10 mouse cellular contexts compared by ENCODE assay signal in genomic region chr17:5813863-5814640, GRCm38 (mm10). TPM values are rescaled to one million over a fixed set of nuclear protein-coding genes. Genes with fewer than 3 reads are reported as not detected.
DNase-seq lines count a peak whose midpoint lies in the region; ATAC-seq and TF ChIP-seq lines count a peak whose summit lies in the region.
"Had no signal": no experiment of that assay in that cellular context is flagged by ENCODE, and none has a peak within 500 bp of the region (broad histone marks: within the 10 kb centered on the region; RNA-seq: fewer than 3 reads in every experiment).

No protein-coding gene starts in this region.

- WGBS in intestine, embryonic 15.5 days: 41% methylated on average over 8 of the region's 8 CpGs
- 41% methylated on average over 8 of the region's 8 CpGs for WGBS in intestine, postnatal 0 days

- TF ChIP-seq RAD21 in MEL (IDR thresholded peaks at IDR 0.05; ENCODE audit: low read depth, low read length): no peak

- peak; percentile 18 to 73; a peak in 3 of 4 replicates for TF ChIP-seq EP300 in MEL (IDR thresholded peaks at IDR 0.05; ENCODE audit: low read depth in 1 of 2, low read length in 2 of 2)

- no peak overlapping the region for H3K4me2 ChIP-seq in intestine, embryonic 15.5 days (replicated peaks)
- no peak overlapping the region for H3K4me2 ChIP-seq in intestine, postnatal 0 days (replicated peaks; ENCODE audit: low read depth)
- H3K4me2 ChIP-seq: midbrain, embryonic 13.5 days had no signal

- no peaks in the 10 kb centered on the region for H3K4me1 ChIP-seq in intestine, embryonic 15.5 days (replicated peaks)
- H3K4me1 ChIP-seq in intestine, postnatal 0 days (replicated peaks; ENCODE audit: control insufficient read depth, insufficient read depth, low read length): no peaks in the 10 kb centered on the region
- H3K4me1 ChIP-seq in MEL (ENCODE audit: control insufficient read depth in 1 of 2, insufficient read depth in 2 of 2, low read length in 2 of 2): peaks cover 5 to 16% of the 10 kb centered on the region in 2 experiments
- H3K4me1 ChIP-seq: midbrain, embryonic 13.5 days had no signal

- 0 out of 2 replicates have a peak, but pooled peaks have one; percentile 28 for ATAC-seq in intestine, embryonic 15.5 days
- no peak for ATAC-seq in intestine, postnatal 0 days
- ATAC-seq in granulocyte monocyte progenitor cell, adult 5-6 weeks (replicated peaks; ENCODE audit: poor library complexity, severe bottlenecking): peak; percentile 51
- ATAC-seq: midbrain, embryonic 13.5 days had no signal

- peak; percentile 94 for DNase-seq in 3T3-L1 (ENCODE audit: low read depth, low spot score)
- DNase-seq in MEL (ENCODE audit: low read depth, low spot score): peak; percentile 92
- no peak for DNase-seq in neural tube, embryonic 10.5 days (ENCODE audit: extremely low spot score, low spot score)
- no peak for DNase-seq in frontal cortex, postnatal 36 days (ENCODE audit: low spot score in 2 of 2)
- DNase-seq in embryo, embryonic 10.5 days (ENCODE audit: low spot score): no peak

- no peak for TF ChIP-seq CTCF in intestine, postnatal 0 days (IDR thresholded peaks at IDR 0.05; ENCODE audit: low read depth)
- no peak for TF ChIP-seq CTCF in MEL (IDR thresholded peaks at IDR 0.05 in 2 of 3, conservative IDR thresholded peaks at IDR 0.05 in 1 of 3; ENCODE audit: control insufficient read depth in 1 of 3, insufficient read depth in 1 of 3, low read depth in 2 of 3, low read length in 3 of 3, poor library complexity in 1 of 3, severe bottlenecking in 1 of 3)

- H3K79me2 ChIP-seq in MEL (ENCODE audit: control insufficient read depth, insufficient read depth, low read length, poor library complexity): no peaks in the 10 kb centered on the region

- no peak overlapping the region for H3K9ac ChIP-seq in intestine, embryonic 15.5 days
- H3K9ac ChIP-seq in intestine, postnatal 0 days (ENCODE audit: low read depth, low read length): no peak overlapping the region
- H3K9ac ChIP-seq in MEL (ENCODE audit: control insufficient read depth, low read depth, low read length, poor library complexity, severe bottlenecking): peak overlapping the region; percentile 32; the same call in 1 of the 2 replicates
- H3K9ac ChIP-seq: midbrain, embryonic 13.5 days had no signal

- no peaks in the 10 kb centered on the region for H3K27me3 ChIP-seq in intestine, embryonic 15.5 days (replicated peaks)
- no peaks in the 10 kb centered on the region for H3K27me3 ChIP-seq in intestine, postnatal 0 days (replicated peaks; ENCODE audit: control insufficient read depth, insufficient read depth, low read length)
- no peaks in the 10 kb centered on the region for H3K27me3 ChIP-seq in MEL (ENCODE audit: control insufficient read depth in 1 of 2, insufficient read depth in 2 of 2, low read length in 2 of 2)
- H3K27me3 ChIP-seq: midbrain, embryonic 13.5 days had no signal

- H3K4me3 ChIP-seq in intestine, embryonic 15.5 days (replicated peaks): no peak overlapping the region
- no peak overlapping the region for H3K4me3 ChIP-seq in intestine, postnatal 0 days (ENCODE audit: low read depth, low read length)
- H3K4me3 ChIP-seq in MEL (ENCODE audit: control insufficient read depth in 1 of 2, insufficient read depth in 1 of 2, low read depth in 2 of 2, low read length in 2 of 2): 0 out of 4 replicates have a peak overlapping the region, but pooled peaks of 1 of the 2 experiments have one; percentile 13
- H3K4me3 ChIP-seq: erythroblast, embryonic 14.5 days; midbrain, embryonic 13.5 days had no signal

- H3K27ac ChIP-seq in intestine, embryonic 15.5 days: no peak overlapping the region
- H3K27ac ChIP-seq in intestine, postnatal 0 days (ENCODE audit: low read depth, low read length): no peak overlapping the region
- H3K27ac ChIP-seq in MEL (ENCODE audit: control insufficient read depth, low read depth, low read length): peak overlapping the region; percentile 82
- H3K27ac ChIP-seq: midbrain, embryonic 13.5 days had no signal

- no peaks in the 10 kb centered on the region for H3K9me3 ChIP-seq in intestine, embryonic 15.5 days
- 0 out of 2 replicates have a peak, but pooled peaks cover 2% of the 10 kb centered on the region for H3K9me3 ChIP-seq in intestine, postnatal 0 days (ENCODE audit: control insufficient read depth)
- H3K9me3 ChIP-seq in MEL (replicated peaks; ENCODE audit: insufficient read depth, low read length): no peaks in the 10 kb centered on the region

- H3K36me3 ChIP-seq in intestine, embryonic 15.5 days: no peaks in the 10 kb centered on the region
- H3K36me3 ChIP-seq in intestine, postnatal 0 days (ENCODE audit: control insufficient read depth, insufficient read depth): no peaks in the 10 kb centered on the region
- peaks cover 0 to 14% of the 10 kb centered on the region in 2 experiments; a peak in 2 of 4 replicates for H3K36me3 ChIP-seq in MEL (ENCODE audit: control insufficient read depth in 1 of 2, insufficient read depth in 2 of 2, low read length in 2 of 2)
- H3K36me3 ChIP-seq: midbrain, embryonic 13.5 days had no signal

- TF ChIP-seq POLR2A in MEL (IDR thresholded peaks at IDR 0.05; ENCODE audit: control insufficient read depth in 1 of 2, insufficient read depth in 1 of 2, low read depth in 1 of 2, low read length in 2 of 2, poor library complexity in 1 of 2): no peak

TF ChIP-seq in MEL, 35 proteins besides CTCF, POLR2A, EP300 and RAD21:
- 0 out of 2 replicates have a peak, but pooled peaks have one; percentile 39 for TF ChIP-seq MAX (IDR thresholded peaks at IDR 0.05; ENCODE audit: low read length)
- TF ChIP-seq RCOR1 (IDR thresholded peaks at IDR 0.05; ENCODE audit: low read depth, low read length): peak; percentile 33; the same call in 1 of the 2 replicates
- TF ChIP-seq JUND (IDR thresholded peaks at IDR 0.05; ENCODE audit: low read depth, low read length): peak; percentile 84
- TF ChIP-seq KAT2A (conservative IDR thresholded peaks at IDR 0.05; ENCODE audit: low read depth, low read length): no peak
- TF ChIP-seq MAFK (IDR thresholded peaks at IDR 0.05; ENCODE audit: borderline replicate concordance, low read depth, low read length): no peak
- no peak for TF ChIP-seq E2F4 (IDR thresholded peaks at IDR 0.05; ENCODE audit: borderline replicate concordance, low read depth, low read length)
- TF ChIP-seq BHLHE40 (IDR thresholded peaks at IDR 0.05; ENCODE audit: borderline replicate concordance, low read depth, low read length): no peak
- no peak for TF ChIP-seq USF1 (IDR thresholded peaks at IDR 0.05; ENCODE audit: low read depth, low read length)
- no peak for TF ChIP-seq POLR2AphosphoS2 (IDR thresholded peaks at IDR 0.05; ENCODE audit: low read length)
- TF ChIP-seq ZKSCAN1 (IDR thresholded peaks at IDR 0.05; ENCODE audit: low read depth, low read length): no peak
- TF ChIP-seq TAL1 (IDR thresholded peaks at IDR 0.05; ENCODE audit: low read length): peak; percentile 29; the same call in 1 of the 2 replicates
- peak; percentile 47 for TF ChIP-seq GATA1 (IDR thresholded peaks at IDR 0.05; ENCODE audit: low read depth, low read length)
- TF ChIP-seq TBP (IDR thresholded peaks at IDR 0.05; ENCODE audit: low read depth, low read length): peak; percentile 60; the same call in 1 of the 2 replicates
- TF ChIP-seq NRF1 (IDR thresholded peaks at IDR 0.05; ENCODE audit: insufficient read depth, low read depth, low read length, poor library complexity, severe bottlenecking): no peak
- no peak for TF ChIP-seq HCFC1 (IDR thresholded peaks at IDR 0.05; ENCODE audit: low read depth, low read length)
- no peak for TF ChIP-seq UBTF (IDR thresholded peaks at IDR 0.05; ENCODE audit: borderline replicate concordance, insufficient read depth, low read depth, low read length)
- peak; percentile 85 for TF ChIP-seq ETS1 (IDR thresholded peaks at IDR 0.05; ENCODE audit: low read depth, low read length)
- no peak for TF ChIP-seq SMC3 (IDR thresholded peaks at IDR 0.05; ENCODE audit: low read depth, low read length)
- 0 out of 2 replicates have a peak, but pooled peaks have one; percentile 30 for TF ChIP-seq TCF12 (IDR thresholded peaks at IDR 0.05; ENCODE audit: low read depth, low read length)
- no peak for TF ChIP-seq ZC3H11A (IDR thresholded peaks at IDR 0.05; ENCODE audit: low read depth, low read length)
- no peak for TF ChIP-seq GABPA (IDR thresholded peaks at IDR 0.05; ENCODE audit: low read depth, low read length)
- TF ChIP-seq ELF1 (IDR thresholded peaks at IDR 0.05; ENCODE audit: low read depth, low read length): 0 out of 2 replicates have a peak, but pooled peaks have one; percentile 21
- no peak for TF ChIP-seq MAZ (IDR thresholded peaks at IDR 0.05; ENCODE audit: low read depth, low read length)
- no peak for TF ChIP-seq MEF2A (IDR thresholded peaks at IDR 0.05; ENCODE audit: extremely low read depth, insufficient replicate concordance, low read depth, low read length, poor library complexity, severe bottlenecking)
- TF ChIP-seq CHD1 (IDR thresholded peaks at IDR 0.05; ENCODE audit: low read depth, low read length): no peak
- no peak for TF ChIP-seq ZMIZ1 (IDR thresholded peaks at IDR 0.05; ENCODE audit: low read depth, low read length)
- peak; percentile 44; the same call in 1 of the 2 replicates for TF ChIP-seq MXI1 (IDR thresholded peaks at IDR 0.05; ENCODE audit: low read depth, low read length)
- TF ChIP-seq POLR2AphosphoS5 (IDR thresholded peaks at IDR 0.05; ENCODE audit: borderline replicate concordance, low read depth, low read length): no peak
- no peak for TF ChIP-seq NELFE (IDR thresholded peaks at IDR 0.05; ENCODE audit: low read depth, low read length)
- peak; percentile 84 for TF ChIP-seq MYC (IDR thresholded peaks at IDR 0.05; ENCODE audit: low read depth, low read length)
- TF ChIP-seq MYB (IDR thresholded peaks at IDR 0.05; ENCODE audit: low read depth, low read length): no peak

RNA-seq across cellular contexts. Expression of gene Snx9, which starts 27.1 kb away (rescaled TPM):
- 49.8 and 55.9 TPM in 2 replicates for polyA plus RNA-seq in intestine, embryonic 15.5 days (2015; fragmentation: Nextera tagmentation; extraction: Ambion mirVana)
- 91.4 and 95.4 TPM in 2 replicates for polyA plus RNA-seq in intestine, postnatal 0 days (2015; fragmentation: Nextera tagmentation; extraction: Ambion mirVana)
- 12.6 and 12.9 TPM in 2 replicates for total RNA-seq in MEL (2012; rRNA removed)
- polyA plus RNA-seq in MEL (2012; ENCODE audit: insufficient read depth in 1 of 2, insufficient read length in 2 of 2, low read depth in 1 of 2, low replicate concordance in 2 of 2, missing spikeins in 1 of 2): 10 to 100 TPM in 1 of 2 experiments, not detected in 1; 22.8 TPM
- total RNA-seq in granulocyte monocyte progenitor cell, adult 5-6 weeks (2014; fragmentation: Nextera tagmentation): 29.5 and 33.9 TPM in 2 replicates
- 26.9 and 28.8 TPM in 2 replicates for total RNA-seq in granulocyte monocyte progenitor cell, adult 5-6 weeks (2017)

Comparison
In these comparisons a context has a peak if more than half of its experiments do, and no peak if none do; other contexts are left out.
1. DNase-seq: peak in 3T3-L1 (single experiment) and MEL (single experiment); none in neural tube, embryonic 10.5 days (single experiment), frontal cortex, postnatal 36 days (0 of 2) and embryo, embryonic 10.5 days (single experiment).